Mouse (Mus musculus): ENCODE data around the gene Fitm2.
"Not testable (repeated sequence)": the region's sequence is repeated elsewhere in the genome, so short reads cannot be mapped to it uniquely, and the experiment has no call there.

Fitm2 gene

GRCm38 (mm10) chr2:163462801-163463200, 9.6 kb downstream of the Fitm2 start:
- DNase-seq: no peak

GRCm38 (mm10) chr2:163462386-163462785, 10.0 kb downstream of the Fitm2 start:
- no peak for DNase-seq

- not testable (repeated sequence) for DNase-seq
Observed at GRCm38 (mm10) chr2:163461307-163461706, 11.1 kb downstream of the Fitm2 start.

- no peak for DNase-seq
Observed at GRCm38 (mm10) chr2:163460622-163461021, 11.8 kb downstream of the Fitm2 start.

GRCm38 (mm10) chr2:163459380-163459779, 13.0 kb downstream of the Fitm2 start:
- DNase-seq: no peak

GRCm38 (mm10) chr2:163458539-163459265, 13.7 kb downstream of the Fitm2 start:
- DNase-seq: peak in 1 of 2 experiments; percentile 21

- peak in 1 of 2 experiments; percentile 39 for DNase-seq
Observed at GRCm38 (mm10) chr2:163453378-163453777, 19.1 kb downstream of the Fitm2 start.

- DNase-seq: peak; percentile 14 to 30
Observed at GRCm38 (mm10) chr2:163452738-163453137, 19.7 kb downstream of the Fitm2 start.

GRCm38 (mm10) chr2:163450668-163451295, 21.6 kb downstream of the Fitm2 start:
- no peak for DNase-seq

- no peak for DNase-seq
Observed at GRCm38 (mm10) chr2:163449276-163449675, 23.2 kb downstream of the Fitm2 start.

GRCm38 (mm10) chr2:163447375-163447774, 25.1 kb downstream of the Fitm2 start:
- no peak for DNase-seq

GRCm38 (mm10) chr2:163444017-163444416, 28.4 kb downstream of the Fitm2 start:
- no peak for DNase-seq

- DNase-seq: no peak
Observed at GRCm38 (mm10) chr2:163443543-163443942, 28.9 kb downstream of the Fitm2 start.

- no peak for DNase-seq
Observed at GRCm38 (mm10) chr2:163439488-163439887, 32.9 kb downstream of the Fitm2 start.

- DNase-seq: peak in 1 of 2 experiments; percentile 76
Observed at GRCm38 (mm10) chr2:163438619-163439451, 33.6 kb downstream of the Fitm2 start.

GRCm38 (mm10) chr2:163438246-163438618, 34.2 kb downstream of the Fitm2 start, which contains the start of gene Gdap1l1:
Gene Gdap1l1, plus strand, starts transcription at chr2:163438476.
- DNase-seq: no peak

GRCm38 (mm10) chr2:163437800-163438199, 34.6 kb downstream of the Fitm2 start:
- no peak for DNase-seq

- DNase-seq: no peak
Observed at GRCm38 (mm10) chr2:163433971-163434370, 38.5 kb downstream of the Fitm2 start.

- no peak for DNase-seq
Observed at GRCm38 (mm10) chr2:163431289-163431688, 41.1 kb downstream of the Fitm2 start.

- no peak for DNase-seq
Observed at GRCm38 (mm10) chr2:163428346-163429011, 44.0 kb downstream of the Fitm2 start.

- no peak for DNase-seq
Observed at GRCm38 (mm10) chr2:163424597-163424996, 47.8 kb downstream of the Fitm2 start, which contains the start of gene Oser1. Gene Oser1, minus strand, starts transcription at chr2:163424697.

- peak; percentile 66 to 82 for DNase-seq
Observed at GRCm38 (mm10) chr2:163422895-163423660, 49.4 kb downstream of the Fitm2 start.
